Mouse (Mus musculus) midbrain, embryonic 12.5 days (tissue): ENCODE measurements around the gene Klra7. TPM values are rescaled to one million over a fixed set of nuclear protein-coding genes. Genes with fewer than 3 reads are reported as not detected.
"Not testable (repeated sequence)": the region's sequence is repeated elsewhere in the genome, so short reads cannot be mapped to it uniquely, and the experiment has no call there.

ENCODE experiments used
- ATAC-seq: fragments of 200-750 bp; cut with Nextera tagmentation; 2 replicates; pipeline ENCODE4 v1.8.0; 2017; ENCODE audit warnings: low read depth, moderate TSS enrichment, moderate library complexity; ENCODE audit not compliant: low FRiP score
- H3K27ac ChIP-seq: fragments of 300-500 bp; sonication (generic); replicated peaks from 2 replicates; pipeline ENCODE4 v1.5.1; 2016; ENCODE audit warnings: mild to moderate bottlenecking
- H3K27me3 ChIP-seq: fragments of 300-500 bp; sonication (generic); 2 replicates; pipeline ENCODE4 v1.6.1; 2016; ENCODE audit warnings: mild to moderate bottlenecking
- H3K36me3 ChIP-seq: fragments of 300-500 bp; sonication (generic); 2 replicates; pipeline ENCODE4 v1.6.1; 2016
- H3K4me1 ChIP-seq: fragments of 300-500 bp; sonication (generic); 2 replicates; pipeline ENCODE4 v1.6.1; 2016
- H3K4me2 ChIP-seq: fragments of 300-500 bp; sonication (generic); replicated peaks from 2 replicates; pipeline ENCODE4 v1.6.1; 2016; ENCODE audit warnings: mild to moderate bottlenecking, moderate library complexity
- H3K4me3 ChIP-seq: fragments of 300-500 bp; sonication (generic); 2 replicates; pipeline ENCODE4 v1.5.1; 2016; ENCODE audit warnings: mild to moderate bottlenecking
- H3K9ac ChIP-seq: fragments of 300-500 bp; sonication (generic); replicated peaks from 2 replicates; pipeline ENCODE4 v1.6.1; 2016; ENCODE audit warnings: mild to moderate bottlenecking, moderate library complexity
- H3K9me3 ChIP-seq: fragments of 300-500 bp; sonication (generic); 2 replicates; pipeline ENCODE4 v1.6.1; 2016; ENCODE audit warnings: mild to moderate bottlenecking
- WGBS: fragments of 180-500 bp; shearing (Covaris S2); methylation state at CpG from one replicate; pipeline ENCODE4 v1.1.7; 2016; 5-methylcytosine and 5-hydroxymethylcytosine counted together
- polyA plus RNA-seq: library from polyadenylated mRNA; unstranded; fragments of >200 nt; fragmentation: Nextera tagmentation; extraction: Ambion mirVana; gene quantifications from 2 replicates; pipeline ENCODE4 v1.2.1, GENCODE M21; 2016

Gene Klra7
- polyA plus RNA-seq, result not detected in 2 replicates

GRCm38 (mm10) chr6:130233222-130233621 lies at the start of gene Klra7:
Gene Klra7, minus strand, starts transcription at chr6:130233322.
- no peak within 1 kb of the TSS for H3K4me3 ChIP-seq
- no peaks in the 10 kb centered on the region for H3K27me3 ChIP-seq
- no peak within 1 kb of the TSS for H3K4me2 ChIP-seq
- no peak within 1 kb of the TSS for H3K27ac ChIP-seq
- no peaks in the 10 kb centered on the region for H3K4me1 ChIP-seq
- H3K9me3 ChIP-seq, result 0 out of 2 replicates have a peak, but pooled peaks cover 6% of the 10 kb centered on the region
- H3K9ac ChIP-seq, result no peak within 1 kb of the TSS
- ATAC-seq, result no peak
- H3K36me3 ChIP-seq, result no peaks in the 10 kb centered on the region

GRCm38 (mm10) chr6:130281828-130282227 lies 48.7 kb upstream of the Klra7 start, which contains the start of gene Klra10:
Gene Klra10, minus strand, starts transcription at chr6:130281928.
- H3K9me3 ChIP-seq, H3K27me3 ChIP-seq, H3K9ac ChIP-seq, H3K4me1 ChIP-seq, H3K27ac ChIP-seq, H3K4me2 ChIP-seq, H3K36me3 ChIP-seq, ATAC-seq, H3K4me3 ChIP-seq: not testable (repeated sequence)
- WGBS, result 69% methylated on average over 1 of the region's 1 CpGs

- peaks cover 18% of the 10 kb centered on the region; the same call in 1 of the 2 replicates for H3K9me3 ChIP-seq
- no peak overlapping the region for H3K4me2 ChIP-seq
- WGBS, result 95% methylated on average over 2 of the region's 2 CpGs
- H3K9ac ChIP-seq, result no peak overlapping the region
- H3K4me1 ChIP-seq, result no peaks in the 10 kb centered on the region
- no peak for ATAC-seq
- H3K4me3 ChIP-seq, result no peak overlapping the region
- H3K27ac ChIP-seq, result no peak overlapping the region
- H3K36me3 ChIP-seq, result no peaks in the 10 kb centered on the region
- H3K27me3 ChIP-seq, result no peaks in the 10 kb centered on the region
Observed at GRCm38 (mm10) chr6:130255326-130255725, 22.2 kb upstream of the Klra7 start.

GRCm38 (mm10) chr6:130237536-130237935 lies 4.4 kb upstream of the Klra7 start:
- Histone ChIP-seq H3K9ac (no peak overlapping the region), H3K27me3 (no peaks in the 10 kb centered on the region), H3K4me3 (no peak overlapping the region), H3K27ac (no peak overlapping the region), H3K36me3 (no peaks in the 10 kb centered on the region), H3K9me3 (0 out of 2 replicates have a peak, but pooled peaks cover 2% of the 10 kb centered on the region), H3K4me2 (no peak overlapping the region), H3K4me1 (no peaks in the 10 kb centered on the region)
- 75% methylated on average over 2 of the region's 2 CpGs for WGBS
- no peak for ATAC-seq

- WGBS, result 43% methylated on average over 1 of the region's 1 CpGs
Observed at GRCm38 (mm10) chr6:130236635-130237034, 3.5 kb upstream of the Klra7 start.

GRCm38 (mm10) chr6:130197453-130197852 lies 35.7 kb downstream of the Klra7 start:
- not testable (repeated sequence) for H3K27me3 ChIP-seq, ATAC-seq
- 95% methylated on average over 1 of the region's 1 CpGs for WGBS

More at GRCm38 (mm10) chr6:130236635-130237034, 3.5 kb upstream of the Klra7 start:
- ATAC-seq, result no peak
- no peak overlapping the region for H3K27ac ChIP-seq
- no peak overlapping the region for H3K4me3 ChIP-seq
- no peaks in the 10 kb centered on the region for H3K36me3 ChIP-seq
- no peaks in the 10 kb centered on the region for H3K4me1 ChIP-seq
- 0 out of 2 replicates have a peak, but pooled peaks cover 2% of the 10 kb centered on the region for H3K9me3 ChIP-seq
- H3K4me2 ChIP-seq, result no peak overlapping the region
- no peak overlapping the region for H3K9ac ChIP-seq
- no peaks in the 10 kb centered on the region for H3K27me3 ChIP-seq

GRCm38 (mm10) chr6:130193012-130193411 lies 40.1 kb downstream of the Klra7 start, which contains the start of gene Klra9:
Gene Klra9, minus strand, starts transcription at chr6:130193112.
- ATAC-seq, H3K27ac ChIP-seq, H3K9me3 ChIP-seq, H3K4me3 ChIP-seq, H3K9ac ChIP-seq, H3K27me3 ChIP-seq, H3K4me2 ChIP-seq, H3K36me3 ChIP-seq, H3K4me1 ChIP-seq: not testable (repeated sequence)
- WGBS, result 63% methylated on average over 3 of the region's 3 CpGs

More at GRCm38 (mm10) chr6:130197453-130197852, 35.7 kb downstream of the Klra7 start:
- not testable (repeated sequence) for H3K4me1 ChIP-seq, H3K4me3 ChIP-seq, H3K27ac ChIP-seq, H3K9me3 ChIP-seq, H3K4me2 ChIP-seq, H3K9ac ChIP-seq, H3K36me3 ChIP-seq

Other genes starting within 250 kb of the Klra7 start
- gene Klra6, start 206.4 kb downstream of the Klra7 start, polyA plus RNA-seq, result not detected in 2 replicates
- gene Klra4, start 166.1 kb downstream of the Klra7 start, polyA plus RNA-seq, result not detected in 2 replicates
- not detected in 2 replicates for gene Klra8, start 103.4 kb downstream of the Klra7 start, polyA plus RNA-seq
- not detected in 2 replicates for gene Klra9, start 40.2 kb downstream of the Klra7 start, polyA plus RNA-seq
- not detected in 2 replicates for gene Klra10, start 48.6 kb upstream of the Klra7 start, polyA plus RNA-seq
- gene Klra3, start 104.3 kb upstream of the Klra7 start, polyA plus RNA-seq, result not detected in 2 replicates
- not detected in 2 replicates for gene Klra1, start 153.6 kb upstream of the Klra7 start, polyA plus RNA-seq